Mouse (Mus musculus) monocyte, adult 5-6 weeks (primary cell): ENCODE measurements around the gene Gm5617. TPM values are rescaled to one million over a fixed set of nuclear protein-coding genes. Genes with fewer than 3 reads are reported as not detected.
A peak's percentile ranks its signal among the peaks of the same experiment; 100 is the strongest.
"Not testable (repeated sequence)": the region's sequence is repeated elsewhere in the genome, so short reads cannot be mapped to it uniquely, and the experiment has no call there.

Experiments
- ATAC-seq: fragments of 153-309, 156-312 bp; replicated peaks from 2 replicates; pipeline ENCODE4 v1.8.0; 2017; ENCODE audit warnings: mild to moderate bottlenecking; ENCODE audit not compliant: low TSS enrichment, insufficient number of reproducible peaks, severe bottlenecking, poor library complexity, low FRiP score
- total RNA-seq: library from RNA; stranded (forward); fragments of 200-1000, 200-491, 200-594 nt; gene quantifications from 3 replicates; pipeline ENCODE4 v1.2.3, GENCODE M21; 2017

Gm5617 gene
- 13.7 to 22.4 TPM in 2 of 3 replicates, not detected in the other for total RNA-seq

DNA sequence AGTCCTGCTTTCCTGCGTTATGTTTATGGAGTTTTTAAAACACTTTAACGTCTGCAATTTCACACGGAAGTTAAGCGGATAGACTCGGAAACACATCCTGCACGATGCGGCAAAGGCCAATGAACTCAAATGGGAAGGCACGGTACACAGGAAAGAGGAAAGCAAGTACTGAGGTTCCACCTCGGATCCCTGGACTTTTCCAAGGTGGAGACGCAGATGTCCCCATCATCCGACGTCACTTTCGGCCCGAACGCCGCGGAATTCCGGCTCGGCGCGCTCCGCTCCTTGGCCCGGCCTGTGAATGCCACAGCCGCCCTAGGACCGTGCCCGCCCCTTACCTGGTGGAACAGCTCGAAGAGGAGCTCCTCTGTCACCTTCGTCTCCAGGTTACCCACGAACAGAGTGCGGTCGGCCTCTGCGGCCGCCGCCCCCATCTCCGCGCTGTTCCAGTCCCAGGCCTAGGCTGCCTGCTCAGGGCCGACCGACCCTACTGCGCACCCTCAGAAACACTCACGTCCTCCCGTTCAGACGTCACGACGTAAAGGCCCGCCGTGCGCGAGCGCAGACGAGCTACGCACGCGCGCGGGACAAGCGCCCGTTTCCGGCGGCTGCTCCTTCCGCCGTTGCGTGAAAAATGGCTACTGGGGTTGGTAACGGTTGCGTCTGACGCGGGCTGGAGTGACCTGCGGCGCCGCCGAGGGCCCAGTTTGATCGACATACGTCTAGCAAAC is at the start of gene Gm5617, which contains the start of gene Rbm7:
Gene Gm5617, plus strand, starts transcription at position 626 of the 731 bp plus-strand sequence.
Gene Rbm7, minus strand, starts transcription at position 483 of the 731 bp plus-strand sequence.
- peak; percentile 96 for ATAC-seq

DNA sequence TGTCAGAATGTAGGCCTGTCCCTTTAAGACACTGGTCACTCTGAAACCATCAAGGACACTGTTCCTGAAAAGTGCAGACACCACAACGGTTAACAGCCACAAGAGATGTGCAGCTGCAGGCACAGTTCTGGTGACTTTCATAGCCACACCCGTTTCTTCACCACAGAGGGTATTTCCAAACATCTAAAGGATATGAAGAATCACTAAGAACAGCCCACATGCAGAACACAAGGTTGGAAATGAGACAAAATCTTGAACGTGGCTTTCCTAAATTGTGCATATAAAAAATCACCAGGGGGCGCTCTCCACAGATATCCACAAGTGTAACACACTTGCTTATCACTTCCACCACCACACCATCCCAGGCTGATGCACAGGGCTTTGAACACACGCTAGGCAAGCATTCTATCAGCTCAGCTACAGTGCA is 47.4 kb upstream of the Gm5617 start:
- ATAC-seq = peak; percentile 73

DNA sequence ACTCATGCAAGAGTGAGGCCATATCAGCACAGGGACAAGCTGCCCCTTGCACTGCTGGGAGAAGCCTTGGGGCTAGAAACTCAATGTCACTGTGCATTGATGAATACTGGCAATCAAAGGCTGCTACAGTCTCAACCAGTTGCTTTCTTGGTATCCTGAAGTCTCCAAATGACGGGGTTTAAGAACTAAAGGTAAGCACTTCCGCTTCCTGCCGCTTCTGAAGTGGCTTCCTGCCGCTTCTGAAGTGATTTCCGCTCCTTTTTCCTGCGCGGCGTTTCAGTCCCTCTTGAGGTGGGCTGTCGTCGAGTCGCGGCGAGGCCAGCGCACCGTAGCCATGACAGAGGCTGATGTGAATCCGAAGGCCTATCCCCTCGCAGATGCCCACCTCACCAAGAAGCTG is 45.2 kb upstream of the Gm5617 start:
- ATAC-seq = no peak

DNA sequence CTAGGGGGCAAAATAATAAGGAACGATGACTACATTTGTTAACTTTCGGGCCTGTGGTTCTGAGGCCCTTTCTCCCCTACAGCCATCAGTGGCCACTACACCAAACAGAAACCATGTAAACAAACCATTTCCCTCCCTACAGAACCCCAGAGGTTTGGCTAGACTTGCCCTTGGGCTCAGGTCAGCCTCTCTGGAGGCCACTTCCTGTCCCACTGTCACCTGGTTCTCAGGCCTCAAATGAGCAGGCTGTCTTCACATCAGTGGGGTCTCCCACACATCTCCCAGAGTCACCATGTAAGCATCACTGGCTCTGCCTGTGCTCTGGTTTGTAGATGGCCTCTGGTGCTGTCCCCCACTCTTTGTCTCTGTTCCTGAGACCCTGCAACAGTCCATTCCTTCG is 39.3 kb upstream of the Gm5617 start:
- ATAC-seq = no peak

DNA sequence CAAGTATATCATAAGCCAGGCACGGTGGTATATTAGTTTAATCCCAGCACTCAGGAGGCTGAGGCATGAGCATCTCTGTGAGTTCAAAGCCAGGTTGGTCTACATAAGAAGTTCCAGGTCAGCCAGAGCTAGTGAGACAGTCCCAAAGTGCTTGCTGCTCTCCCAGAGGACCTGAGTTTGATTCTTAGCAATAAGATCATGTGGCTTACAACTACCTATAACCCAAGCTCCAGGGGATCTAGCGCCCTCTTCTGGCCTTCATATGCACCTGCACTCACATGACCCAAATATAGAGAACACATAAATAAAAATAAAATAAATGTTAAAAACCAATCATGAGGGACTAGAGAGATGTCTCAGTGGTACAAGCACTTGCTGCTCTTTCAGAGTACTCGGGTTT is 36.4 kb upstream of the Gm5617 start:
- ATAC-seq = no peak

DNA sequence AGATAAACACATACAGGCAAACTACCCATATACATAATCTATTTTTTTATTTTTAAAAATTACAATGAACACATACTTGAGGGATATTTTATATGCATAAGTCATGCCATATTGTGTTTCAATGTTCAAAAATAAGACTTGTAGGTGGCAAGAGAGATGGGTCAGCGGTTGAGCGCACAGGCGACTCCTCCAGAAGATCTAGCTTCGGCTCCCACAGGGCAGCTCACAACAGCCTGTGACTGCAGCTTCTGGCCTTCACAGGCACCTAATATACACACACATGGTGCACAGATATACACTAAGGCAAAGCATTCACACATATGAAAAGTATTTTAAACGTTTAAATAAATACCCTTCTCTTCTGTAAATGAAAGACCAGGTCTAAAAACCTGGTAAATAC is 35.9 kb upstream of the Gm5617 start:
- no peak for ATAC-seq

DNA sequence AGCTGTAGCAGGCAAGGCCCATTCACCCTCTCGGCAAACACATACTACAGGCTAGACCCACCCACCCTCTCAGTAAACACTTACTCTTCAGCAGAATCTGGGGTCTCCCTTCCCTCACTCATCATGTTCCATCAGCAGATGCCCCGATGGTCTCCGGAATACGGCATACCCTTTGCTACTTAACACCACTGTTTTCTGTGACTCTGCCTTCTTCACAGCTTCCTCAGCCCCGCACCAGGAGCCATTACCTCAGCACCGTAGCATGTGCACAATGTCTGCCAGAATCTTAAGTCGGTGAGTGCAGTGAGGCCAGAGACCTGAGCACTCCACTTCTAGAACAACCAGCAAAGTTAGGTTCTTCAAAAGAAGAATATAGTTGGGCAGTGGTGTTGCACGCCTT is 34.5 kb upstream of the Gm5617 start:
- ATAC-seq = no peak

DNA sequence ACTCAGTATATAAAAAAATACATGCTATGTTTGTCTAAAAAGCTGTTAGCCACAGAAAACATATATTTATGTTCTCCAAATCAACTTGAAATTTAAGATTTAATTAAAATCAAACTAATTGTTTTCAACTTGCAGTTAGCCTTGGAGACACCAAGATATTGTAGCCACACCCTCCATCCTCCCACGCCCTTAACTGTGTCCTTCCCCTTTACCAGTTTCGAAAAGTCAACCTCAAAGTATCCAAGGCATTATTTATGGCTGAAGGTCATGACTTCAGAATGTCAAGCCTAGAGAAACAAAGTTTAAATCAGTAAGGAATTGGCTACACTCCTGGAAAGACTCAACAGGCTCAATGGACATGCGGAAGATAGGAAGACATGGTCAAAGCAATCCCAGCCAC is 33.7 kb upstream of the Gm5617 start:
- peak; percentile 85 for ATAC-seq

DNA sequence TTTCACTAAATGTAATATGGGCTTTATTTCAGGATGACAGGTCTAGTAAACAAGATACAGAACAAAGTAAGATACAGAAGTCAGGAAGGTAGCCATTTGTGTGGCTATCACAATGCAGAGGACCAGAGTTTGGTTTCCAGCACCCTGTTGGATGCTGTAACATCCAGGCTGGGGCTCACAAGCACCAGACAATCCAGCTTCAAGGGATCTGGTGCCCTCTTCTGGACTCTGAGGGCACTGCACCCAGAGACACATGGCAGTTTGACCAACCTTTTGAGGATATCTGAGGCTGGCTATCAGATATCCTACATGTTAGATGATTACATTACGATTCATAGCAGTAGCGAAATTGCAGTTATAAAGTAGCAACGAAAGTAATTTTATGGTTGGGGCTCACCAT is 29.6 kb upstream of the Gm5617 start:
- no peak for ATAC-seq

DNA sequence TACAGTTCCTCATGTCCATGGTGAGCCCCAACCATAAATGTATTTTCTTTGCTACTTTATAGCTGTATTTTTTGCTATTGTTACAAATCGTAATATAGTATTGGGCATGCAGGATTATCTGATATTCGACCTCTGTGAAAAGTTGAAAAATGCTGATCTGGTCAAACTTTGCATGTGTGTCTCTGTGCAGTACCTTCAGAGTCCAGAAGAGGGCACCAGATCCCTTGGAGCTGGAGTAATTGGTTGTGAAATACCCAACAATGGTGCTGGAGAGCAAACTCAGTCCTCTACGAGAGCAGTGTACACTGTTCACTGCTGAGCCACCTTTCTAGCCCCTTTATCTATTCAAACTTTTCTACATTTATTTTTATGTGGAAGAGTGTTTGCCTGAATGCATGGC is 28.4 kb upstream of the Gm5617 start:
- peak; percentile 82 for ATAC-seq

DNA sequence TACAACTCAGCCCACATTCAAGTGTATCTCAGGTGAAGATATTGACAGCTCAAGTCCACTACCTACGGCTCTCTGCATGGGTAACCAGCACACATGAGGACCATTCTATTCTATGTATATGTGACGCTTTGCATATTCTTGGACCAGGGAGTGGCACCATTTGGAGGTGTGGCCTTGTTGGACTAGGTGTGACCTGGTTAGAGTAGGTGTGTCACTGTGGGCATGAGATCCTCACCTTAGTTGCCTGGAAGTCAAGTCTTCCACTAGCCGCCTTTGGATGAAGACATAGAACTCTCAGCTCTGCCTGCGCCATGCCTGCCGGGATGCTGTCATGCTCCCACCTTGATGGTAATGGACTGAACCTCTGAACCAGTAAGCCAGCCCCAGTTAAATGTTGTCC is 27.8 kb upstream of the Gm5617 start:
- not testable (repeated sequence) for ATAC-seq

DNA sequence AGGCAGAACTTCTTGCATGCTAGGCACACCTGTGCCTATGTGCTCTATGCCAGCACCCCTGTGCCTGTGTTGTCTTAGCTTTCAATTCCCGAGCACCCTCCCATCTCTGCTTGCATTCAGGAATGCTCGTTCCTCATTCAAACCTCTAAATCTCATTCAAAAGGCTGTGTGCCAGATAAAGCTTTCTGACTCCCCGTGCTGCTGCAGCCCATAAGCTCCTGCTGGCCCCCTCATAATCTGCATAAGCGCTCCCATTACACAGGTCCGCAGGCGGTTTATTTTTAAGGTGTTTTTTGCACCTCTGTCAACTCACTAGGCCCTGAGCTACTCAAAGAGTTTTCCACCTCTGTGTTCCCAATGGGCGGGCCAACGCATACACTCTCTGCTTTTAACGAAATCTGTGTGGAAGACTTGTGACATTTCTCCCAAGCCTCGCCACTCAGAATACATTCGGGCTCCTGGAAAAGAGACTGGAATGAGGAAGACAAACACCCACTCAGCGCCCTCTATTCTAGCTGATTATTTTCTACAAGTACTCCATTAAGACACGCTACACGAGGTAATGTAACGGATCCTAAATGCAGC is 22.7 kb upstream of the Gm5617 start:
- no peak for ATAC-seq

DNA sequence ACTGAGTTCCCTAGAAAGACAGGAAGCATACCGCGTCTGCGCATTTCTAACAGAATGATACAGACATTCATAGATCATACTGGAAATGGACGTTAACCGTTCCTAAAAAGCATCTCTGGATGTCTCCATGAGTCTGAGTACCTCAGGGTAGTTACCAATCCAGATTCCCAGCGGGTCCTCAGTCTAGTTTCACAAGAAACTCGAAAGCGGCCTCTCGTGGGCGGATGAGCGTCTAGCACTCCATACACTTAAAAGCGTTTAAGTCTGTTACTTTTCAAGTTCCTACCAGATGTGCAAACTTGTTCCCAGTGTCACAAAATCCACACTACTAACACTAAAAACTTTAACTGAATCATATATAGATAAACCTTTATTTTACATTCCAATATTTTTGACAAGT is 22.1 kb upstream of the Gm5617 start:
- ATAC-seq = no peak

DNA sequence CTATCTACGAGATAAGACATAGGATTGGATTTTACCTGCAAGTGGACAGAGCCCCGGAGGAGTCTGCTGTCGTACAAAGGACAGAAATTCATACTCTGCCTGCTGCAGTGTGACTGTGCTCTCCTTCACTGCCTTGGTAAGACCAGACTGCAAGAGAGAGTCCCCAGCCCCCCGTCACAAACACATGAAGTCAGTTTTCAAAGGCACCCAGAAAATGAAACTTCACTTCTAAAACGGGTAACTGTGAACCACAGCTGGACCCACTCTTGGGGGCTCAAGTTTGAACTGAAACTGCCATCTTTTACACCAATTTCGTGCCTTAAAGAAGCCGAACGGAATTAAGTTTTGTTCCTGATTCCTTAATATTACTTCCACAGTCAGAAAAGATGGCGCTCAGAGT is 20.9 kb upstream of the Gm5617 start:
- ATAC-seq = no peak

DNA sequence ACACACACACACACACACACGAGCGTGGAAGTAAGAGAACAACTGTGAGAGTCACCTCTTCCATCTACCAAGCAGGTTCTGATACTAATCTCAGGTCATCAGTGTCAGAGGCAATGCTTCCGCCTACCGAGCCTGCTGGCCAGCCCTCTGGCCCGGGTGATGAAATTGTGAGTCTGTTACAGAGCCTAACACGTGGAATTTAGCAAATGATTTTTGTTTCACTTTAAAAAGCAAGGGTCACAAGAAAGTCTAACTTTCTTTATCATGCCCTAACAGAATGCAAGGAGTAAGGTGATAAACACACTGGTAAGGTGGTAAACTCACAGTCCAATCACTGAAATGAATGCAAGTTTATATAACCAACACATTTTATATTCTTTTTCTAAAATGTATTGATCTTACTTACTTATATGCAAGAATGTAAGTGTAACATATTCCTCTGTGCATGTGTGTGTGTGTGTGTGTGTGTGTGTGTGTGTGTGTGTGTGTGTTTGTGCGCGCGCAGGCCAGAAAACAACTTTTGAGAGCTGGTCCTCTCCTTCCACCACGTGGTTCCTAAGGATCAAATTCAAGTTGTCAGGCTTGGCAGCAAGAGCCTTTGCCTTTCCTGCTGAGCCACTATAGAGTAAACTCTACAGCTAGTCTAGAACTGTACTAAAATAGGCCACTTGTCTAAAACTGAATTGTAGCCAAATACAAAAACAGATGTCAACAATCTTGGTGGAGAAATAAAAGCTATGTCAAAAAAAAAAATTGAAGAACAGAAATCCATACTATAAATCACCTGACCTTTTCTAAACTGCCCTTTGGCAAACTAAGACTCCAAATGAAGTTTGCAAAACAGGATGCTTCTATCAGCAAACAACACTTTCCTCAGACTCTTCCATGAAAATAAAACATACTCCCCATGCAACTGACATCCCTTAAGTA is 18.7 kb upstream of the Gm5617 start:
- no peak for ATAC-seq

DNA sequence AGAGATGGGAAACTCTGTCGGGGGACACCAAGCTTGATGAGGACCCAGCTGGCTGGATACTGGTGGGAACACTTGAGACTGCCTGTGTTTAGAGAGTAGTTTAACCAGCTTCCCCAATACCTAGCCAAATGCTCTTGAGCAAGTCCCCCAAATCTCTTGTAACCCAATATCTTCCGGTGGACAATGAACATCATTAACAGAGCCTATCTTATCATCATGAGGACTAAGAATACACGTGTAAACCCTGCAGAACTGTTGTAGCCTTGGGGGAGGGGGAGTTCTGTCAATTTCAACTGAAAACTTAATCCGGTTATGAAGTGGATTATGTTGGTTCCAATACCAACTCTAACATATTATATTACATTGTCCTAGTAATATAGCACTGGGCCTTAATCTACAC is 16.4 kb upstream of the Gm5617 start:
- ATAC-seq = no peak

DNA sequence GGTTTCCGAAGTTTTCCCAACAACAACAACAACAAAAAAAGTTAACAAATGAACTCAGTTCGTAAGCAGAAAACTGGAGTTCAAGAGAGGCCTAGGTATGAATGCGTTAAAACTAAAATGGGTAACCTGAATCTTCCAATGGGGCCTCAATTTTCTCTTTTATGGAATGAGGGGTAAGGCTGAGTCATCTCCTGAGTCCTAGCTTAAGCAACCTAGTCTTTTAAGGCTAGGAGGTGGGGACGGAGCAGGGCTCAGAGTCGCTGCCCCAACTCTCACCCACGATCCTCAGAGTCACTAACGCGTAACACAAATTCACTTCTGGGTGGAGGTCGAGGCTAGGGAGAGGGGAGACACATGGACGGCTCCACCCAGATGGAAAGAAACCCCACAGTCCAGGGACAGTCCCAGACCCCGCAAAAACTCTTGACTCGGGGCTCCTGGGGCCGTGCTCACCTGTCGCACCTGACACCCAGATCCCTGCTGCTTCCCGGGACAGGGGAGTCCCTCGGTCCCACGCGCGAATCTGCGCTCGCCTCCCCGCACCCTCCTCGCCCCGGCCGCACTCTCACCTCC is 15.3 kb upstream of the Gm5617 start:
- 0 out of 2 replicates have a peak, but pooled peaks have one; percentile 6 for ATAC-seq

DNA sequence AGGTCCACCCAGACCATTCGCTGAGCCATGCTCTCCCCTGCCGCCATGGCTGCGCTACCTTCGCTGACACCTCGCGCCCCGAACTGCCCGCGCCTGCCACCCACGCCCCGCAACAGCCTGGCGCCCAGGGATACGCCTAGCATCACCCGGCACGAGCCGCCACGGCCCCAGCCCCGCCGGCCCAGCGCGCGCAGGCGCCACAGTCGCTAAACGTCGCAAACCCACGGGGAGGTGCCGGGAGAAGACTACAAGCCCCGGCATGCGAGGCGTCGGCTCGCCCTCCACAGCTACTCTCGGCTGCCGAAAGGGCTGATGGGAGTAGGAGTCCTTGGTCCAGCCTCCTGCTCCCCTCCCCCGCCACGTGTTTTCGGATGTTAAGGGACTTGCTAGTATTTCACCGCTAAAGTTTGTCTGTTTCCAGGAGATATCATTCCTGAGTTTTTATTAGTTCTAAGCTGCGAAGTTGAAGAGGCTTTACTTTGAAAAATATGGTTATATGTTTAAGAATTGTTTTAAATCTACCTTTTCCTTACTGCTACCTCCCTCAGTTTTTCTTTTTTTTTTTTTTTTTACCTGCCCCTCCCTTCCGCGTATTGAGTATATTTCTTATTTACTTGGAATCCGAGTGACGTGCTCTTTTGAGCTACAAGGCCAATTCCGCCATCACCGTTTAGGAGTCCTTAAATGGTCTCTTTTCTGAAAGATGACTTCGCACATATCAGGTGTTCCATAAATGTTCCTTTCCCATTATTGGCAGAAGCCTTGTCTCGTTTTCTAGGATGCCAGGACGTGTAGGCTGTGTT is 14.6 kb upstream of the Gm5617 start, which contains the start of gene Rexo2:
Gene Rexo2, minus strand, starts transcription at position 213 of the 803 bp plus-strand sequence.
- ATAC-seq = peak; percentile 100
